Mouse (Mus musculus) gonadal fat pad, adult 2 months (tissue): ENCODE results near the gene Kctd21. TPM values are rescaled to one million over a fixed set of nuclear protein-coding genes. Genes with fewer than 3 reads are reported as not detected.

ENCODE experiments used
- DNase-seq: peaks from one replicate; pipeline ENCODE4 v3.0.0-alpha.2; 2012; ENCODE audit warnings: low read depth
- polyA plus RNA-seq: library from polyadenylated mRNA; depleted of rRNA; stranded (reverse); fragments of >200 nt; gene quantifications from 2 replicates; pipeline ENCODE4 v1.2.3, GENCODE M21; 2012

Kctd21 gene
- polyA plus RNA-seq, 1 experiment, result 10.2 TPM

GRCm38 (mm10) chr7:97348836-97349235 is 16.7 kb downstream of the Kctd21 start:
- no peak for DNase-seq

DNA sequence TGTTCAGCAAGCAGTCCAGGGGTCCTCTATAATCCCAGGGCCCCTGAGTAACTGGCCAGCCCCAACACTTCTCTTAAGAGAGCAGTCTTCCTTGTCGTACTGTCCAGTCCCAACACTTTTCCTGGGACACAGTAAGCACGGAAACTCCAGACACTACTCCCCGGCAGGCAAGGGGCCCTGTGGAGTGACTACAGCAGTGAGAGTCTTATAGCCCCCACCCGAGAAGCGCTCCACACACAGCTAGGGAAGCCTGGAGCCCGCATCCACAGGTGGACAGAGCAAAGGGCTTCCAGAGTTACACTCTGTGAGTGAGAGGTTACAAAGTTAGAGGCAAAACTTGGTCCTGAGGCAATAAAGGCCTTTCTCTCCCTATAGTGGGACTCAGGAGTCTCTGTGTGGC is 17.3 kb downstream of the Kctd21 start:
- no peak for DNase-seq

DNA sequence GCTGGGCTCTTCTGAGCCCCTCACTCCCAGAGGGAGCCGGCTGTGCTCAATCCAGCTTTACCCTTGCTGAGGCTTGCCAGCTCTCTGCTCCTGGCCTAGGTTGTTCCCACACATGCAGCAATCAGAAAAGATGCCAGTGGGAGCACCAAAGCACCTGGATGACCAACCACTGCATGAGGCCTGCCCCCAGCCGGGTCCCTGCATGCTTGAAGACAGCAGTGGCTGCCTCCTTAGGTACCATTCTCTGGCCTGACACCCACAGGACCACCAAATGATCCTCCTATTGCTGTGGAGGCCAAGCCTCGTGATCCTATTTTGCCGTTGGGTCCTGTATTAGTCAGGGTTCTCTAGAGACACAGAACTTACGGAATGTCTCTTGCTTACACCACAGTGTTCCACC is 18.8 kb downstream of the Kctd21 start:
- DNase-seq, result no peak

GRCm38 (mm10) chr7:97351792-97352513 is 19.8 kb downstream of the Kctd21 start:
- DNase-seq, result no peak

DNA sequence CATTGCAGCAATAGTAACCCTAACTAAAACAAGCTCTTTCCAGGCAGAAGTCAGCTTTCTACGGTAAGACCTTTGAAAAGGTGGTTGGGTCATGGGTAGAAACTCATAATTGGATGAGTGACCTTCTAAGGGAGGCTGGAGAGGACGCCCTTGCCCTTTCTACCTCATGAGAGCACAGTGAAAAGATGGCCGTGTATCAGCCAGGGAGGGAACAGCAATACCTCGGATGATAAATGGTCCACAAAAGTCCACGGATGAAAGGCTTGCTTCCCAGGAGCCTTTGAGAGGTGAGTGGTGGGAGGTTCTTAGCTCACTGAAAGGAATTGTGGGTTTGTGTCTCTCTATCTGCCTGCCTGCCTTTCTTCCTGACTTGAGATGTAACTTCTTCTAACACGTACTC is 21.2 kb downstream of the Kctd21 start:
- no peak for DNase-seq

DNA sequence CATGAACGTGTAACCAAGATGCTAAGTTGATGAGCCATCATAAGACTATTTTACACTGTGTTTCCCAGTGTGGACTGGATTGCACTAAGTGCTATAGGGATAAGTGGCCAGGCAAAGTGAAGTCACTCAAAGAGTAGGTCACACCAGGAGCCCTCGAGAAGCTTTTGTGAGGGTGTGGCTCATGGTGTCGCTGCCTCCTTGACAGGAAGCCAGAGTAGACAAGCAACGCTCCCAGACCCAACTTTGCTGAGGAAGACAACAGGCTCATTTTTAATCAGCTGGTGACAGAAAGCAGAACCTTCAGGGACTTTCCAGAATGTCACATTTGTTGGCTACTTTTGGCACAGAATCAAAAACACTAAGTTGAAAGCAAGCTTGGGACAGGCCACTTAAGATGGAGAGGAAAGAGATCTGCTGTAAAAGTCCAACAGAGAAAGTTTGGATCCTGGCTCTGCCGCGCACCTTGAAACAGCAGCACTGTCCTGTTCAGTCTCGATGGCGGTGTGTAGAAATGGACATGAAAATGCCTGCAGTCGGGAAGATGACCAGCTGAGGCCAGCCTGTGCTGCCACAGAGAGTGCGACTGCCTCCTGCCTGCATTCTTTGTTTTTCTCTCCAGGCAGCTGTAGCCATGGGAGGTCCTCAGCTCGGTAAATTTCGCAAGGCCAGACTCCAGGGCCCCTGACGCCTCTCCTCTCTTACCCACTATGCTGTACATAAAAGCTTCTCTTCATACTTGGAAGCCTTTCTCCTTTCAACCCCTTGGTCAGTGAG is 23.1 kb downstream of the Kctd21 start:
- no peak for DNase-seq

DNA sequence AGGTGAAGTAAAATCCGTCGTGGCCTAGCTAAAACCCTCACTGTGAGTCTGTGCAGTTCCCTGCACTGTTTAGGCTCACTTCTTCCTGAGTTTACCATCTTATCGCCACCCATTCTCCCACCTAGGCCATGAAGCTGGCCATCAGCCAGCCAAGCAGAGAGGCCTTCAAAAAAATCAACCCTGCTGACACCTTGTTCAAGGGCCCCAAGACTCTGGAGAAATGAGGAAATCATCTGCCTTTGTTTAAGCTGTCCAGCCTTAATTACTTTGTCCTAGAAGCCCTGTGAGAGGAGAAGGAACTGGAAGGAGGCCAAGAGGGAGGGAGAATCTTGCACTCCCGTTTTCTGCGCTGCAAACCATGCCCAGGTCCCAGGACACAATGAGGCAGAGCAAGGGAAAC is 24.1 kb downstream of the Kctd21 start:
- no peak for DNase-seq

DNA sequence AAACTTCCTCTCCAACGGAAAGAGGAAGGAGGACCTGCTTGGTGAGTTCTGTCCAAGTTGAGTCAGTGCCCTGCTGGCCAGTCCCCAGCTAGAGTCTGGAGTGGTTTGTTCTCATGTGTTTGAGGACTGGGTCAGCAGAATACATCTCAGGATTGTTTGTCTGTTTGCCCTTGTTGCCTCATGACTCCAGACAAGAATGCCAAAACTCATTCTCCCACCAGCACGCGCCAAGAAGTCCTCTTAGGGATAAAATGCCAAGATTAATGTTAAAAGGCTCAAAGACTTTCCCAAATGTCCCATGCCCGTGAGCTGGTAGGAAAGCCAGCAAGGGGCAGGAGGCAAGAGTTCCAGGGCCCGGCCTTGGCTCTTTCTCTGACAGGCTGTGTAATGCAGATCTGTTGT is 24.7 kb downstream of the Kctd21 start:
- no peak for DNase-seq

DNA sequence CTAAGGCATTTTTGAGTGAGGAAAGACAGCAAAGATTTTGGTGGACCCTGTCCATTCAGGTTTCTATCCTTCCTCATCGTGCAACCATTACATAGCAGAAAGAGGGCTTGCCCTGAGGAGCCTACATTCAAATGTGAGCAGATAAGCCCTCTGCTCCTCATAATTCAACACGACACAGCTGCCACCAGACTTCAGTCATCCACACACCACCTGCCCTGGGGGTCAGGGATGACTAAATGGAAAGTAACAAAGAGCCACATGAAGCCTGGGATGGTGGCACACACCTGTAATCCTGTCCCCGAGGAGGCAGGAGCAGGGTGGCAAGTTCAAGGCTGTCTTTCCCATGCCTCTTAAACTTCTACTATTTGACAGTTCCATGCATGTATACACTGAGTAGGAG is 25.7 kb downstream of the Kctd21 start:
- no peak for DNase-seq

DNA sequence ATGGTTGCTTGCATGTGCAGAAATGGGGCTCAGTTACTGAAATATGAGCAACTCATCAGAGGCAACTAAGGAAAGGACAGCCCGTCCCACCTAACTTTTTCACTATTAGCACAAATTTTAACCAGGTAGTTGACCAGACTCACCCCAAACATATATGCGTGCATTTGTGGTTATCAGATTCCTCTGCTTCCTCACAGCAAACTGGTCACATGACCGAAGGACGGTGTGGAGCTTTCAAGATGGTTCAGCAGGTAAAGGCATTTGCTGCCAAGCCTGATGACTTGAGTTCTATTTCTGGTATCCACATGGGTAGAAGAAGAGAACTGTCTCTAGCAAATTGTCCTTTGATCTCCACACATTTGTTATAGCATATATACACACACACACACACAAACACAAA is 26.2 kb downstream of the Kctd21 start:
- DNase-seq, result no peak

DNA sequence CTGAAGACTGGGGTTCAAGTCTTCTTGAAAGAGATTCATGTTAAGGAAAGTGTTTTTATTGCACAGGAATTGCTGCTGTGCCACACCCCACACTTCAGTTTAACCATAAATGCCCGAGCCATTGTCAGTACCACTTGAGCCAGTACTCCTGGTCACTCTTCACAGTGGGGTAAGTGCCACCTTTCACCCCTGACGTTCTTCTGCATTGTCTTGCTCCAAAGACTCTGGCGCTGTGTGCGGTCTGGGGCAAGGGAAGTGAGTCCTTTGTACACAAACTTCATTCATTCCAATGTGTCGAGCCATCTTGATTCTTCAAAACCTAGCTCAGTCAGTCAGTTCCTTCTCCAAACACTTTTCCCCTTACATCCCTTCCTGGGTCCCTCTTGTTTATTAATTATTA is 28.0 kb downstream of the Kctd21 start:
- no peak for DNase-seq

DNA sequence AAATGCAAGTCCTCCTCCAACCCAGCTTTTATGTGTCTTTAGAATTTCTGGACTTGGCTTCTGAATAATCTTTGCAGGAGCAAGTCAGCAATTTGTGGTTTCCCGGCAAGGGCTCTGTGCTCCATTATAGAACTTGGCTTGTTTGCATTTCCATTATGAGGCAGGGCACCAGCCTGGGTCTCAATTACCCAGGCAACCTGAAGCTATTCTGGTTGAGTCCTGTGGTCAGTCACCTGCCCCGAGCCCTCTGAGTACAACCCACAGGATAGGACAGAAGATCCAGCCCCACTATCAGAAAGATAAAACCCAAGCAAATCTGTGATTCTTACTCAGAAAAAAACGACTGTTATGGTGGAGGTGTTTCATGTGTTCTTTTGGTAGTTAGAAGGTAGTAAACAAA is 28.8 kb downstream of the Kctd21 start:
- no peak for DNase-seq

GRCm38 (mm10) chr7:97361467-97361866 is 29.3 kb downstream of the Kctd21 start:
- no peak for DNase-seq

DNA sequence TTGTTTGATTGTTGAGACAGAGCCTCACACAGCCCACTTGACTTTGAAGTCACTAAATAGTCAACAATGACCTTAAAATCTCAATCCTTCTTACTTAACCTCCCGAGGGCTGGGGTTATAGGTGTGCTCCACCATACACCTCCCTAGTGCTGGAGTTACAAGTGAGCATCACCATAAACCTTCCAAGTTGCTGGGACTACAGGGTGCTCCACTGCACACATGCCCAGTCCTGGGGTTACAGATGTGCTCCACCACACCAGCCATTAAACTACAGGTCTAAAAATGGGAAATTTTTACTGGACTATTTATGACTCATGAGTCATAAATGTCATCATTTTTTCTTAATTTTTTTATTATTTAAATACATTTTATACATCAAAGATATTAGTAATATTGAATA is 33.8 kb downstream of the Kctd21 start:
- DNase-seq, result no peak

DNA sequence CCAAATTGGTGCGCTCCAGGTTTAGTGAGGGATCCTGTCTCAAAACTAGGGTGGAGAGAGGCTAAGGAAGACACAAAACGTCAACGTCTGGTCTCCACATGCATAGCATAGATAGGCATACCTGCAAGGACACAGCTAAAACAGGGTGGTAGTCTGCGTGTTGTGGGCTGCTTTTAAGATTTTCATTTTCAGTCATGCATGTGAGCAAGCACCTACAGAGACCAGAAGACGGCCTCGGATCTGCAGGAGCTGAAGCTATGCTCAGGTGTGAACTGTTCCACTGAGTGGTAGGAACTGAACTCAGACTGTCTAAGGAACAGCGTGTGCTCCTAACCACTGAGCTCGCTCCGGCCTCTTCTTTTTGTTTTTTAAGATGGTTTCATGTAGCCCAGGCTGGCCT is 43.0 kb downstream of the Kctd21 start:
- DNase-seq, result no peak

DNA sequence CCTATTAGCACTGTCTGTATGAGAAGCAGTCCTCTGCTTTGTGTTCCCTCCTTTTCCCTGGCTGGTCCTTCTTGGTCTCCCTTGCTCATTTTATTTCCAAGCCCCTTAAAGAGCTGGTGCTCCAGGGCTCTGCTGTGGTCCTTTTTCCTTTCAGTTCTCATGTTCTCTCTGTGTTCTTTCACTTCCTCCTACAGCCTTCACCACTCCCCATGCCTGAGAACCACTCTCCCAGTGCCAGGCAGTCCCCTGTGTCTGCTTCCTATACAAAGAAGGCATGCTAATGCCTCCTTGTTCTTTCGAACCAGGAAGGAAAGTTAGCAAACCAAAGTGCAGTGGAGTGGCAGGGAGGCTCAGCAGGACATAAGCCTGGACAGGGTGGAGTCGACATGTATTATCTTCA is 43.8 kb downstream of the Kctd21 start:
- no peak for DNase-seq

GRCm38 (mm10) chr7:97379304-97379703 is 47.2 kb downstream of the Kctd21 start:
- no peak for DNase-seq

DNA sequence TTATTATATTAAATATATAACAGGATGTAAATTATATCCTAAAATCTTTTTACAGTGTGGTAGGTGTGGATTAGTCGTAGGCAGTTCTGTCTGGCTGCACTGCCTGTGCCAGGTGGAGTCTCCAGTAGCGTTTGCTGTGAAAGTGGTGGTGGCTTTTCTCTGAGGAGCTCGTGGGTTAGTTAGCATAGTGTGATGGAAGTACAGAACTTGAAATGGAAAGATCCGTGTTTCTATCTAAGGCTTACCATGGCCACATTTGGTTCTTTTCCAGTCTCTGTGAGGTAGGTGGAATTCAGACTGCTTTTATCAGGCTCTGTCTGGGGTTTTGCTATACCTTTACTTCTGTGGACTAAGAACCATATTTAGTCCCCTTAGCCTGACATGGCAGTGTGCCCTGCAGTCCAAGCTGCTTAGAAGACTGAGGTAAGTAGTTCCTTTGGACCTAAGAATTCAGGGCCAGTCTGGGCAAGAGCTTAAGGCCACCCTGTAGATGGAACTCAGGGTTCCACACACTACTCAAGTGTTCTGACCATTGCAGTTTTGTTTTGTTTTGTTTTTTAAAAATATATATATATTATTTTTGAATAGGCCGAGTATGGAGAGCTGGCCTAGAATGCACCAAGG is 48.5 kb downstream of the Kctd21 start:
- DNase-seq, result no peak

DNA sequence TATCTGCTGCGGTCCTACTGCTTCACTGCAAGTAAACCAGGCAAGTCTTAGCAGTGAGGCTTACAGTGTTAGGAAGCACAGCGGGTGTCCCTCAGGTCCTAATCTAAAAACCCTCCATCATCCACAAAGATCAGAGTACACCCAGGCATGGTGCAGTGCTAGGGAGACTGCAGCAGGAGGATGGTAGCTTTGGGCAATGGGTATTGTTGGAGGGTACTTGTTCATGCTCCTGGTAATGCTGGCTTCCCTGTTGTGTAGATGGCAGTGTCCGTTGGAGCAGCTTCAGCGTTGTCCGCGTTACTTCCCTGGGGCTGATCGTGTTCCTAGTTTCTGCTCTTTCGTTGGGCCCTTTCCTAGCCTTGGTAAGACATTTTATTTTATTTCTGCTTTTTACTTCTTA is 50.5 kb downstream of the Kctd21 start:
- DNase-seq, result no peak

DNA sequence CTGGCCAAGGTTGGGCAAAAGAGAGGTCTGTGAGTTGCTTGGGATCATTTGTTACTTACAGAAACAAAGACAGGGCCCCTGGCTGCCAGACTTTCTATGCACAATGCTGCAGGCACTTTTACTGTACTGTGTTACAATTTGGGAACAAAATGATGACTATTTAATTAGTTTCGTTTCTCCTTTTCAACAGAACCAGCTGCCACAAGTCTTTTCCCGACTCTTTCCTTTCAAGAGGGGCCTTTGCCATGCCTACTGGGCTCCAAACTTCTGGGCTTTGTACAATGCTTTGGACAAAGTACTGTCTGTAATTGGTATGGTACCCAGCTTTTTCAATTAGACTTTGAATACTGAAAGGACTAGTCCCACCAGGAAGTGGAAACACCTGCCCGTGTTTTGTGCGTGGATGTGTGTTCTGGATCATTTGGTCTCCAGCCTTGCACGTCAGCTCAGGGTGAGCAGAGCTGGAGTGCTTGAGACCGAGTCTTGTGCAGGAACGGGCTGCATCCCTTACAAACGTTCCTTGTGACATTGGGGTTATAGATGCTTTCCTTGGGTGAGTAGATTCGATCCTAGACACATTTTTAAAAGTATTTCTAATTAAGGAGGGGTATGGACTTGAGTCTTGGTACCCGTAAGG is 51.5 kb downstream of the Kctd21 start:
- no peak for DNase-seq

- DNase-seq, result no peak
Observed at GRCm38 (mm10) chr7:97386106-97386805, 54.1 kb downstream of the Kctd21 start.

- DNase-seq, result no peak
Observed at GRCm38 (mm10) chr7:97386806-97387370, 54.8 kb downstream of the Kctd21 start.
